Mouse (Mus musculus): ENCODE results near the gene Ttc17.

The Ttc17 gene

DNA sequence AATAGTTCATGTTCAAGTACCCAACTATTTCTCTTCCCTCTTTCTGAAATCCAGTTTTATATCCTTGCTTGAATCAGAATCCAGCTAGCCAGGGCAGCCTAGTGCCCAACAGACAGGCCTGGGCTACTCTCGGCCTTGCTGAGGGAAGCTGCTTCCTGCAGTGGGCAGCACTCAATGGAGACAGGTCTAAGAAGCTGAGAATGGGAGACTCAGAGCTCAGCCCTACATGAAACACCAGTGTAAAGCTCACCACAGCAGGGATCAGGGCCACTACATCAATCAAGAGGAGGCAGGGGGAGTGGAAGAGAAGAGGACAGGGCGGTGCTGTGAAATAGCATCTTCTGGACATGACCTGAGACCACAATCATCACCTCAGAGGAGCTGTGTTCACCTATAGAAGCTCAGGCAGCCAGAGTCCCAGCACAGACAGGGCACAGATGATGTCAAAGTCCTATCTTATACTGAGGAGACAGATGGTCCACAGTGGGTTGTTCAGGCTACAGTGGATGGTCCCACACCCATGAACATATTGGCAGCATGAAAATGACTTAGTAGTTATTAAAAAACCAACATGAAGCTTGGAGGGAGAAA, 25.3 kb downstream of the Ttc17 start:
- DNase-seq (ENCODE audit: low spot score) = no peak

DNA sequence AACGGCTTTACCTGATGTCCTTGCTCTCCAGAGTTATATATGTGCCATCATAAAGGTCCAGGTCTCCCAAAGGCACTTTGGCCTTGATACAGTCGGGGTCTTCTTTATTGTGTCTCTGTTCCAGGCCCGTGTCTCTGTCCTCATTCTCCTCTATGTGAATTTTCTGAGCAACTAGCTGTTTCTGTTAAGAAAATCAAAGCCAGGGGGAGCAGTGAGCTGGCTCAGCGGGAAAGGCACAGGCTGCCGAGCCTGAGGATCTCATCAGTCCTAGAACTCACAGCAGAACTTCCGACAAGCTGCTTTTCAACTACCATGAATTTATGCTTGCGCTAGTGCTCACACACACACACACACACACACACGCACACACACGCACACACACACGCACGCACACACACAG, 27.8 kb downstream of the Ttc17 start:
- no peak for DNase-seq (ENCODE audit: low spot score)

DNA sequence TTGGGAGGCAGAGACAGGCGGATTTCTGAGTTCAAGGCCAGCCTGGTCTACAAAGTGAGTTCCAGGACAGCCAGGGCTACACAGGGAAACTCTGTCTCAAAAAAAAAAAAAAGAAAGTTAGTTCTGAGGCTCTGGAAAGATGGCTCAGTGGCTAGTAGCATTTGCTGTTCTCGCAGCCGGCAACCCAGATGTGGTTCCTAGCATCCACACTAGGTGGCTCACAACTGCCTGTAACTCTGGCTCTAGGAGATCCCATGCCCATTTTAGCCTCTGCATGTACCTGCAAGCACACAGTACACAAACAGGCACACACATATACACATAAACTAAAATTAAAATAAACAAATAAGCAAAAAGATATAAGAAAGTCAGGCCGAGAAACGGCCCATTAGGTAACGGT, 35.4 kb downstream of the Ttc17 start:
- DNase-seq (ENCODE audit: low spot score) = peak; percentile 19

DNA sequence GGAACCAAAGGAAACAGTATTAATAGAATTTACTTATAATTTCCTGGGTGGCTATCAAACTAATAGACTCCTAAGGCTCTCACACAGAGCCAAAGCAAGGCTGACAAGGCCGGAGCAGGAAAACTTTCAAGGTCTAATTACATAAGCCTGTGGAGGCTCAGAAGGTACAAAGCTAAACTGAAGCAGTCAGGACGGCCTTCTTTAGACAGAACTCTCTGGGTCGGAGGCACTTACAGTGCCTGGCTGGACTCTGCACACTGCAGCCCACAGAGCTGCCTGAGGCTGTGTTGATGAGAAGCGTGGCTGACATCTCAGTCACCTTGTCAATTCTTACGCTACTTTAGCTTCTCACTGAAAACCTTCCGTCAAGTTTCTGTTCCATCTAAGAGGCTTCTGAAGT, 42.7 kb downstream of the Ttc17 start:
- no peak for DNase-seq (ENCODE audit: low spot score)

DNA sequence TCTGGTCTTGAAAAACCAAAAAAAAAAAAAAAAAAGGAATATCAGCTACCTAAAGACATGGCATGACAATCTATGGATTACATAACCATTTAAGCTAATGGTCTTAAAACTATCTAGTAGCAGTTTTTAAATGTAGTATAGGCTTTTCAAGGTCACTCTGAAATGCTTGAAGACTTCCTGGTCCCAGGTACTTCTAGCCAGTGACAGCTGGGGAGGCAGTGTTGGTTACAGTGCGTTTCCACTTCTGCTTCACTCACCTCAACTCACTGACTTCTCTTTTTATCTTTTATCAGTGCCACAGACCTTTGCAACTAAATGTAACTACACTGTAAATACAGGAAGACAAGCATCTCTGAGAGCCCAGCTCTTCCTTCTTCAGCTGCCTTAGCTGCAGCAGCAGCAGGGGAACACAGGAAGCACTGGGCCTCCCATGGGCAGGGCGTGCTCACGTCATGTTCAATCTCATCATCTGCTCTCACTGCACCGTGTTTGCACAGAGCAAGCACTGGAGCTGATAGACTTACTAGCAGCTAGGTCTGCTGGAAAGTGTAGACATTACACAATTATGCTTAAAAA, 46.0 kb downstream of the Ttc17 start:
- DNase-seq (ENCODE audit: low spot score) = no peak

DNA sequence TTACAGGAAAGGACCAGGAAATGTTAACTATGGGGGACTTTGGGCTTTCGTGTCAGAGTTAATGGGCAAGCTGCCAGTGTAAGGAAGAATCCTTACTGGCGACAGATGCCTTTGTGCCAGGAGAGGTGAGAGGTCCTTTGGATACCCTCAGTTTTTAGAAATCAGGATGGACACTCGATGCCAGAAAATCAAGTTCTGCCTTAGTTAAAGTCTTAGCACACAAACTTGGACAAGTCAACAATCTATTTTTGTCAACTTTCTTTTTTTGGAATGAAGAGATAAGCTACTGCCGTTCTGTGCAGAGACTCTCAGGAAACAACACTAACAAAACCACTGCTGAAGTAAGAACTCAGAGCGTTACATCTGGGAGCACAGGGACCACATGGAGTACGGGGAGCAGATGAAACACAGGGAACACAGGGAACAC, 58.3 kb downstream of the Ttc17 start:
- no peak for DNase-seq (ENCODE audit: low spot score)

DNA sequence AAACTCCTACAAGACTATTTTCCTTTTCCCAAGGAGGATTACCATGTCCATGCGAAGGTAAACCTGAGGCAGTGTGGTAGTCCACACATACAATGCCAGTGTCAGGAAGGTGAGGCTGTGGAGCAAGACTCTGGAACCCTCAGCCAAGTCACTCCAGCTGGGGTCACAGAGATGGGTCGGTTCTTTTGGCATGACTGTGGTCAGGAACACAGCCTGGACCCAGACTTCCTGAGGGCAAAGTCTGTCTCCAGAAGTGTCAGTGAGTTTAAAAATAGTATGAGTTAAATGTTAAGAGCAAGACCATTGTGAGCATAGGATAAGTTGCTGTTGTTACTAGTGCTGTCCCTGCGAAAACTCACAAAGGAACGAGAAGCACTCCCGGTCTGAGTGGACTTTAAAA, 59.7 kb downstream of the Ttc17 start:
- DNase-seq (ENCODE audit: low spot score) = no peak

DNA sequence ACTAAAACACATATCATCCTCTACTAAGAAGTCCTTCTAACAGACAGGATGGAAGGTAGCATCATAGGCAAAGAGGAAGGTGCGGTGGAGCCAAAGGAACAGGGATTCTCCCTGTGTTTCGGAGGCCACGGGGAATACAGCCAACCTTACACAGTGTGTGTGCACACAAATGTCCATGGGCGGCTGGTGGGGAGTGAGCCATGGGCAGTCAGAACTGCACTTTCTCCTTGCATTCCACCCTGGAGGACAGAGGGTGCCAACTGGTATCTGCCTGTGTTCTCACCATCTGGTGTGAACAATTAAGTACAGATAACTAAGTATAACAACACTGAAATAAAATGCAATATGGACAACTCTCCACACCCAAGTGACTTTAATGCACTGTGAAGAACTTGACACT, 61.9 kb downstream of the Ttc17 start:
- DNase-seq (ENCODE audit: low spot score) = no peak

DNA sequence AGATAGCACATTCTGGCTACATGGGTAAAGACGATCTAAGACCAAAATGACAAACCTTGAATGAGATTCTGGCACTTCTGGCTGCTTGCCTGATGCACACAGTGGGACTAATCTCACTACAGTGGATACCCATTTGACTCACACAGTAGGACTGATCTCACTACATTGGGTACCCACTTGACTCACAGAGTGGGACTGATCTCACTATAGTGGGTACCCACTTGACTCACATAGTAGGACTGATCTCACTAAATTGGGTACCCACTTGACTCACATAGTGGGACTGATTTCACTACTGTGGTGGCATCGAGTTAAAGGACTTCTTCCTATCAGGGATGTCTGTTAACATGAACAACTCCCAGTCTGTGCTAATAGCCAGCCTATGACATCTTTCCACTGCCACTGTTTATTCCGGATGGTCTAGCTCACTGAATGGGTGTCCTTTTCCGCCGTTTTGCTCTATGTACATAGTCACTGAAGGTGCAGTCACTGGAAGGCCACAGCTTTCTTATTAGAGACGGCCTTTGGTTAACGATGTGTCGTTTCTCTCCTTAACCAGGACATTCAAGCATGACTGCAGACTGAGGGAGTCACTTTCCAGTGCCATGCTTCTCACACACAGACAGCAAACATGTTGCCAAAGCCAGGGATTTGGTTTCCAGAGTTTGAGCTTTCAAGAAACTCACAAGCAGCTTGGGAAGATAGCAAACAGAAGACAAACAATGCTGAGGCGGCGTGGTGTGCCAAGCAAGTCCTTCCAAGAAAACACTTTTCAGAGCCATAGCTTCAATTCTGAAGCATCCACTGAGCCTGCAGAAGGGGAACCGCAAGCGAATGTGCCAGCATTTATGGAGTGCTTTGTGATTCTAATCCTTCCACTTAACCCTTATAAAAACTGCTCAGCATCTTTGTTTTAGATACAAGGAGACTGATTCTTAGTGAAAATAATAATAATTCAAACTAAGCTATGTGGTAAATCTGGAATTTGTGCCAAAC, 62.9 kb downstream of the Ttc17 start:
- no peak for DNase-seq (ENCODE audit: low spot score)

DNA sequence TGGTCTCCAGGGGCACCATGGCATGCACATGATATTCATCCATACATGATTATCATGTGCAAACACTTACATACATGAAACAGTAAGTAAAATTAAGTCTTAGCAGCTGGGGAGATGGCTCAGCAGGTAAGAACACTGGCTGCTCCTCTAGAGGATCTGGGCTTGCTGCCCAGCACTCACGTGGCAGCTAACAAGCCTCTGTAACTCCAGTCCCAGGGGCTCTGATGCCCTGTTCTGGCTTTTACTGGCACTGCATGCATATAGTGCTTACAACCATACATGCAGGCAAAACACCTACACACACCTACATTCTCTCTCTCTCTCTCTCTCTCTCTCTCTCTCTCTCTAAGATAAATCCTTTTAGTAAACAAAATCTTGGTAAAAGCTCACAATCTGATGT, 65.7 kb downstream of the Ttc17 start:
- DNase-seq (ENCODE audit: low spot score) = no peak

DNA sequence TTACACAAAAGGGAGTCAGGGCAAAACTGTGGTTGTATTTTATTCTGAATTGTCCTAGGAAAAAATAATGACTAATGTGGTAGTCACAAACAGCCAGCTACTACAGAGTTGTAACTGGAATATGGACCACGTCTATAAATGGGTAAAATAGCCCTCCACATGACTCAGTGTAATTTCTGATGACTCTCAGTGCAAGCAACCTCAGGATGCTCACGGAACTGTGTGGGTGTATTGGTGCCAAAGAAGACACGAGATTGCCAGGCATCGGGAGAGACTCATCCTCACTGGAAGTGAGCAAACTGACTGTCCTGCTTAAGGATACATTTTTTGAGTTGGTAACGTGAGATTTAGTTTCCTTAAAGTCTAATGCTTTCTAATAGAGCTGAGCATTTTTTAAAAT, 67.0 kb downstream of the Ttc17 start:
- no peak for DNase-seq (ENCODE audit: low spot score)

DNA sequence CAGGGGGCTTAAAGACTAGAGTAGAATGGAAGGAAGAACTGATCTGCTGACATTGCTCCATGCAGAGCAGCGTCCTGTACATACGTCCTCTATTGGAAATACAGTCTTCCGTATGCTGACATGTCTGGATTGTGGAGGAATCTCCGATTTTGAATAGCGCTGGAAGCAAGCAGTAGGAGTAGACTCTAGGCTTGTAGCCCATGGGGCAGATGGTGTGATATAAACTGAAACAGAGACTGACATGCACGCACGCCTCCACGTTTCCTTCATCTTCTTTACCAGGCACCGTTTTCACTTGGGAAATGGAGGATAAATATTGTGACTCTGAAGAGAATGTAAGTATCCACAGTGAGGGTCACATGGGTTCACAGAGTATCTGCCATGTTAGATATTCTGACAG, 70.2 kb downstream of the Ttc17 start:
- no peak for DNase-seq (ENCODE audit: low spot score)

DNA sequence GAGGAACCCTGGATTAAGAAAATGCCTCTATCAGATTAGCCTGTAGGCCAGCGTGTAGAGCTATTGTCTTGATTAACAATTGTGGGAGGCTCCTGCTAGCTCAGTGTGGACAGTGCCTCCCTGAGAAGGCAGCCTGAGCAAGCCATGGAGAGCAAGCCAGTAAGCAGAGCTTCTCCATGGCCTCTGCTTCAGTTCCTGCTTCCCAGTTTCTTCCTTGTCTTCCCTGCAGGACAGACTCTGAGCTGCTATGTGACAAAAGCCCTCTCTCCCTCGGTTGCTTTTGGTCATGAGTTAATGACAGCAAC, 71.8 kb downstream of the Ttc17 start:
- no peak for DNase-seq (ENCODE audit: low spot score)

DNA sequence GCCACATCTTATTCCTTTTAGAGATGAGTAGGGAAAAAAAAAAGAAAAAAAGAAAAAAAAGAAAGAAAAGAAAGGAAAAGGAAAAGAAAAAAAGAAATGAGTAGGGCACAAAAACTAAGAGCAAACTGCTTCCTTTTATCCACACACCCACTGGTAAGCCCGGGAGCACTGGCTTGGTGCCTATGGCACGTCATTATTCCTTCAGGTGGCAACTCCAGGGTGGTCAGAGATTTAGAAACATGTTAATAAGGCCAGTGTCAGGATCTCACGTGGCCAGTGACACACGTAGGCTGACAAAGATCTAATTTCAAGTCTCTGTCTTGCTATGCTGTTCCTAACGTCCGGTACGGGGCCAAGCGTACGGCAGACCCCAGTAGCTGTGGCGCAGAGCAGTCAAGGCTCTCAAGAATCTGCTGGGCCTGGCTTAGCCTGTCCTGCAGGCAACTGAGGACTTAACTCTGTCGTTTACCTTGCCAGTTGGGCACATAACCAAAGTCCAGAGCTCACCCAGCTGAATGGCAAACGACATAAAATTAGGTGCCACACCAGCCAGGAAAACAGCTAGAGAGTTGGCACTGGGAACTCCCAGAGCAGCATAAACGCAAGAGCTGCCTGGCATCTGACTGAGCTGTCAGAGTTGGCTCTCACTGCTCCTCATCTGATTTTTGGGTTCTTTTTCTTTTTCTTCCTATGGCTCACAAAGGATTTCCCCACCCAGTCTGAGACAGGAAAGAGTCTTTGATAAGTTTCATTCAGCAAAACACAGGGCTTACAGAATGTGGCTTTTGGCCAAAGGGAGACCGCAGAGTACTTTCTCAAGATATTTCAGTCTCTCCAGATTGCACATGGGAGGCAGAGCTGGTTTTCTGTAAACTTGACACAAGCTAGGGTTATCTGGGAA, 72.4 kb downstream of the Ttc17 start:
- no peak for DNase-seq (ENCODE audit: low spot score)

DNA sequence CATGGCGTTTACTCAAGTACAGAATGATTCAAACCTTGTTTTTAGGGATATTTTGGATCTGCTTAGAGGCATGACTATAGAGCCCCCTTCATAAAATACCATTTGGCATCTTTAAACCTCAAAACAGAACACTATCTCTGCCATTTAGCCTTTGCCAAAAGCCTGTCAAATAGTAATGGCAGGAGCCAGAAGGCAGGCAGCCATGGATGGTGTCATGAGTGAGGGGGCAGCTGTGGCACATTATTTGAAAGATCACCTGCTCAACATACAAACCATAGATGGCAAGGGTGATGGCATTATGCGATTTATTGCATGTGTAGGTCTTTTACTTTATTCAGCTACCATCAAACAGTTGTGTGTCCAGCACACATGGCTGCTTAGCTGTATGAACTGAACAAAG, 73.4 kb downstream of the Ttc17 start:
- no peak for DNase-seq (ENCODE audit: low spot score)

DNA sequence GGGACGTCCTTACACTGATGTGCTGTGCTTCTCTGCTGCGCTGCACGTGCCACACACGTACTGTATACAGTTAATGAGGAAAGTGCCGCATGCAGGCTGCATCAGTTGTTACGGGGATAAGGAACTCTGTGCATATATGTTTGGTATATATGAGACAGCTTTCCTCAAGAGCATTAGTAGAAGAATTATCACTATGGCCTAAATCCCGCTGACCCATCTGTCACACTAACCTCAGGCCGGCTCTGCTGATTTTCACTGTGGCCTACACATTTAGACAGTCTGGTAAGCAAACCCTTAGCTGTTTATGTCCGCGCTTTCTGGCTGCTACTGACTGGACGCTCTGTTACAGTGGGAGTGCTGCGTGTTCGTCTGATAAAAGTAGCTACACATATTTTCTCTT, 77.2 kb downstream of the Ttc17 start:
- DNase-seq (ENCODE audit: low spot score) = no peak

DNA sequence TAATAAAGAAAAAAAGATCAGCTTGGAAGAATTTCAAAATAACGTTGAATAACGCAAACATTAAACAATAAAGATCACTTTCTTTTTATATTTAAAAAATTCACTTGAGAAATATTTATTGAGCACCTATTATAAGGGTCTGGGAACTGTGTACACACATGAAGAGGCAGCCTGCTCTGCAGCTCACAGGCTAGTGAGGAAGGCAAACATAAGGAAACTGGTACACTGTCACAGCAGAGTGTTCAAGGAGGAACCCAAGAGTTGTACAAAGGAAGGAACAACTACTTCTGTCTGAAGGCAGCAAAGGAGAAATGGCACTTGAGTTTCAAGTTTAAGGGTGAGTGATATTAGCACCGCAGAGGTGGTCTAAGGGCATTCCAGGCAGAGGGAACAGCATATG, 78.7 kb downstream of the Ttc17 start:
- DNase-seq (ENCODE audit: low spot score) = no peak

DNA sequence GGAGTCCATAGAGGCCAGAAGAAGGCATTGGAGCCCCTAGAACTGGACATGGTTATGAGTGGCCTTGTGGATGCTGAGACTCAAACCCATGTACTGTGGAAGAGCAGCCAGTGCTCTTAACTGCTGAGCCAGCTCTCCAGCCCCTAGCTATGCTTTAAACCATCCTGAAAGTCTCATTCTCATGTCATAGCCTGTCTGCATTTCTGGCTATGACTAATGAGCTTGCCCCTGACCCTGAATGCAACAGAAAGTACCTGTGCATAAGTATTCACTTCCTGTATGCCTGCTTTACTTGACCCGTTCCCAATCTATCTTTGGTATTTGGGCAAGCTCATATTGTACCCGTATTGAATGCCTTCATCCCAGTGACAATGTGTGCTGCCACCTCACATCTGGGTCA, 86.7 kb downstream of the Ttc17 start:
- no peak for DNase-seq (ENCODE audit: low spot score)

DNA sequence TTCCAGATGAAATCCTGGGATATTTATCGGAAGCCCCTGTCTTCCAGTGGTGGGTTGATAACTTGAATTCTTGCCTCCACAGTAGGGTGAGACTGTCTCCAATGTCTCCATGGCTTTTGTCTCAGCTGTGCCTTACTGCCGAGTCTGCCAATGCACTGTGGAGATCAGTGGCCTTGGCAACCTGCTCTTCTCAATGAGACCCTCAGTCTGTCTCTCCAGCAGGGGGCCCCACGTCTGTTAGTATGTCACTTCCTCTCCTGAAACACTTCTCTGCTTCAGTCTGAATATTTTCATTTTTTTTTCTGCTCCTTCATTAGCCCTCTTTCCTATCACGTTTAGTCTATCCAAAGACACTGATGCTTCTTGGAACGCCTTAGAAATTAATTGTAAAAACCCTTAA, 90.0 kb downstream of the Ttc17 start:
- DNase-seq (ENCODE audit: low spot score) = no peak

DNA sequence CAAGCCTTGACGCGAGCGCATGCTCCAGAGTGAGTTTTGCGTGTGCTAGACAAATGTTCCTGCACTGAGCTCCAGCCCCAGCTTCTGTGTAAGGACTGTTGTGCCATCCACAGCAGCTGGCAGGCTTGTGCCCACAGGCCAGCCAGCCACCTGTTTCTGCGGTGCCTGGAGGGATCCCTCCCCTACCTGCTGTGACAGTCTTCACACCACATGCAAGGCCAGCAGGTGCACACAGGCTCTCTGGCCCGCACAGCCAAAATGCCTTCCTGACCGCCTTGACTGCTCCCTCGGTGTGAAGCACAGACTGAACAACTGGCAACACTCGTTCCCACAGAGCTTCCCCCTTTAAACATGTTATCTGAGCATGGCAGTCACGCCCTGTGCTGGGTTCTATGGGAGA, 102.5 kb downstream of the Ttc17 start:
- DNase-seq (ENCODE audit: low spot score) = no peak

DNA sequence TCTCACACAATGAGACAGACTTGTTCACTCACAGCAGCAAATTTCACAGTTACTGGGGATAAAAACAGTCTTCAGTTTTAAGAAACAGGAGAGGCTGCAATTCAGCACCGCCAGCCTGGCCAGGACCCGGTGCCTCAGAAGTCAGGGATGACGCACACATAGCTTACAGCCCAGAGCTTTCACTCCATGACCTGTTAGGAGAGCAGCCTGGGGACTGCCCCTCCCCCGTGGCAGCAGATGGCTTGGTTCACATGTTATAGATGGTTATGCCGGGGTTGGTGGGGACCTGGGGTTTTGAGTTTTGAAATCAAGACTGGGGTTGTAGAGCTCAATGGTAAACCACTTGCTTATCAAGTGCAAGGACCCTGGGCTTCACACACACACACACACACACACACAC, 104.1 kb downstream of the Ttc17 start:
- no peak for DNase-seq (ENCODE audit: low spot score)

DNA sequence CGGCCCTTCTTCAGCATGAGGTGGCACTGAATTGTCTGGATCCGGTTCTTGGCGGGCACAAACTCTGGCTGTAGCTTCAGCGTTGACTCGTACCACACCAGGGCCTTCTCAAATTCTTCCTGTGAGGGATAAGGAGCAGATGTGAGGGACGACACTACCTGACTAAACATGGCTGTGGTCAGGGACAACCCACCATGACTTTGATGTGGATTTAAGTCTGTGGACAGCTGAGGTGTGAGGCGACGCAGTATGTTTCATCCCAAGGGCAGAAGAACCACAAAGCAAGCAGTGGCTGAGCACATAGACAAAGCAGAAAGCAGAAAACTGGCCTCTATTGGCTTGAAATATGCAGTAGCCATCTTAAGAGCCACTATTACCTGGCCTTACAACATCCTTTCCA, 104.7 kb downstream of the Ttc17 start:
- DNase-seq (ENCODE audit: low spot score) = no peak

DNA sequence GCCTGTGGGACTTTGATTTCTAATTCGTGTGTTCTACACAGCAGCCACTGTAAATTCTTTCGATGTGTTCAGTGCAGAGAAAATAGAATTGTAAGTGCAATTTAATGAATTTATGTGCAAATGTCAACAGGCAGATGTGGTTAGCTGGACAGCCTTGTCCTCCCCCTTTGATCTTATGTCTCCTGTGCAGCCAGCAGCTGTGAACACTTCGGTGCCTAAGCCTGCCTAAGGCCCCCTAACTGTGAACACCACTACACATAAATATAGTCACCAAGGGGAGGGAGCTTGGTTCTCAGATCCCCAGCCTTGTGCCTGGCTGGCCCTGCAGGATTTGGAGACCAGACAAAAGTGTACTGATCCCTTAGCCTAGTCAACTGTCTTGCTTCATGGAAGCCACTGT, 109.0 kb downstream of the Ttc17 start:
- no peak for DNase-seq (ENCODE audit: low spot score)
